8 mouse cellular contexts compared by ENCODE assay signal in genomic region chr7:16891641-16892351, GRCm38 (mm10). TPM values are rescaled to one million over a fixed set of nuclear protein-coding genes. Genes with fewer than 3 reads are reported as not detected.
DNase-seq lines count a peak whose midpoint lies in the region; ATAC-seq and TF ChIP-seq lines count a peak whose summit lies in the region.

TSS of gene Gng8 (plus strand) at chr7:16891786.

- H3K4me1 ChIP-seq in hindbrain, embryonic 15.5 days (replicated peaks): peaks cover 31% of the 10 kb centered on the region

- TF ChIP-seq CTCF in Patski (IDR thresholded peaks at IDR 0.05): peak; percentile 95

- ATAC-seq in Patski: peak; percentile 88
- peak; percentile 68 for ATAC-seq in hindbrain, embryonic 15.5 days (ENCODE audit: low FRiP score, low read depth)

- POLR2A ChIA-PET in Patski (lab: Charles Lee): no interaction called here

- 0 out of 2 replicates have a peak within 1 kb of the TSS, but pooled peaks have one; percentile 1 for H3K27ac ChIP-seq in hindbrain, embryonic 15.5 days (replicated peaks)

- peaks cover 8% of the 10 kb centered on the region; the same call in 1 of the 2 replicates for H3K36me3 ChIP-seq in hindbrain, embryonic 15.5 days

- peak within 1 kb of the TSS; percentile 56 for H3K4me2 ChIP-seq in hindbrain, embryonic 15.5 days

- peaks cover 8% of the 10 kb centered on the region for H3K27me3 ChIP-seq in Patski
- H3K27me3 ChIP-seq in hindbrain, embryonic 15.5 days: peaks cover 16% of the 10 kb centered on the region; the same call in 1 of the 2 replicates

- H3K9me3 ChIP-seq in hindbrain, embryonic 15.5 days: no peaks in the 10 kb centered on the region

- H3K4me3 ChIP-seq in hindbrain, embryonic 15.5 days: peak within 1 kb of the TSS; percentile 28

- WGBS in hindbrain, embryonic 15.5 days: under 1% methylated on average over 30 of the region's 30 CpGs

- in situ Hi-C loops in Patski (cut with MboI; ENCODE audit: low pct_unique_long_range_greater_than_20kb): no loop called here

- peak within 1 kb of the TSS; percentile 23; the same call in 1 of the 2 replicates for H3K9ac ChIP-seq in hindbrain, embryonic 15.5 days

- DNase-seq in Patski (ENCODE audit: low read depth, low spot score): peak; percentile 20
- DNase-seq in cerebellum, postnatal 25 days: peak; percentile 85 to 92
- DNase-seq in gastrocnemius, adult 18-20 months (ENCODE audit: low spot score): peak; percentile 87
- peak; percentile 68 for DNase-seq in left cerebral cortex, adult 11 months (ENCODE audit: low spot score)
- peak; percentile 88 to 89 for DNase-seq in lung, postnatal 4 days
- peak; percentile 92 for DNase-seq in retina, postnatal 1 day
- DNase-seq in thymus, postnatal 4 days: peak; percentile 92

- CTCF ChIA-PET in Patski (lab: Charles Lee): interaction anchor here (0.8 to 1.6 kb wide), 6 partner anchors 8 to 28 kb away, joined by 4 to 17 read pairs (median 5); partner anchors contain the start of gene Dact3

RNA-seq across cellular contexts. Expression of gene Gng8, which starts in this region (rescaled TPM):
- polyA plus RNA-seq in Patski (2021): 0.09 TPM
- under 1 TPM; 0.37 to 0.71 TPM for total RNA-seq in gastrocnemius, adult 18-20 months (2021)
- 1.3 and 5.3 TPM in 2 replicates for polyA plus RNA-seq in hindbrain, embryonic 15.5 days (2015; fragmentation: Nextera tagmentation; extraction: Ambion mirVana)

Comparison
In these comparisons a context has a peak if more than half of its experiments do, and no peak if none do; other contexts are left out.
1. Peak in every context shown above with its lines: DNase-seq, ATAC-seq, H3K4me3 ChIP-seq and H3K27ac ChIP-seq.
2. Peak in DNase-seq and ATAC-seq in Patski; RNA of the gene not detected or under 1 TPM.
3. Peak in DNase-seq in gastrocnemius, adult 18-20 months; RNA of the gene not detected or under 1 TPM.
4. DNase-seq: peak in every context shown above with its lines; median percentile 92 in retina, postnatal 1 day; 92 in thymus, postnatal 4 days; 88 in cerebellum, postnatal 25 days; 88 in lung, postnatal 4 days; 87 in gastrocnemius, adult 18-20 months; 68 in left cerebral cortex, adult 11 months; 20 in Patski.